ENCODE assay signal across 14 mouse cellular contexts in the genomic region with DNA sequence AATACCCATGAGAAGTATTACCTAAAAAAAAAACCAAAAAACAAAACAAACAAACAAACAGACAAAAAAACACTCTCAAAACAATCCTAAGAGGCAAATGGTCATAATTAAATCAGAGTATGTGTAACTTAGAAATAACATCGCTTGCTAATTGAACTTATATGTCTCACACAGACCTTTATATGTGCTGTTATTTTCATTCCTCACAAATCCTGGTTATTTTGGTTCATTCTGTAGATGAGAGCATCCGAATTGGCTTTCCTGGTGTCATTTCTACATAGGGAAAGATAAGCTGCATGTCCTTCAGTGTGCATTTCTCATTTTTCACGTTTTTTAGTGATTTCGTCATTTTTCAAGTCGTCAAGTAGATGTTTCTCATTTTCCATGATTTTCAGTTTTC. TPM values are rescaled to one million over a fixed set of nuclear protein-coding genes. Genes with fewer than 3 reads are reported as not detected.
"Had no signal": no experiment of that assay in that cellular context is flagged by ENCODE, and none has a peak within 500 bp of the region (broad histone marks: within the 10 kb centered on the region; RNA-seq: fewer than 3 reads in every experiment).

Gm10801 (plus strand) TSS at position 301 of the 400 bp plus-strand sequence.

RNA-seq across cellular contexts. Expression of gene Gm10801, which starts in this region (rescaled TPM):
- total RNA-seq: layer of hippocampus, adult 18-20 months; left cerebral cortex, postnatal 14 days had no signal
- polyA plus RNA-seq: kidney, embryonic 16.5 days; limb, embryonic 12.5 days; limb, embryonic 15.5 days; liver, embryonic 11.5 days; liver, embryonic 14.5 days; lung, embryonic 14.5 days; macrophage; midbrain, embryonic 11.5 days; small intestine, adult 2 months; spleen, adult 2 months; stomach, embryonic 16.5 days; urinary bladder, adult 2 months had no signal
